Mouse (Mus musculus) urinary bladder, adult 2 months (tissue): Measurements from ENCODE around the gene Gm10256. TPM values are rescaled to one million over a fixed set of nuclear protein-coding genes. Genes with fewer than 3 reads are reported as not detected.
"Not testable (repeated sequence)": the region's sequence is repeated elsewhere in the genome, so short reads cannot be mapped to it uniquely, and the experiment has no call there.

ENCODE experiments used
- DNase-seq: peaks from one replicate; pipeline ENCODE4 v3.0.0; 2022; ENCODE audit warnings: low spot score
- polyA plus RNA-seq: library from polyadenylated mRNA; depleted of rRNA; stranded (reverse); fragments of >200 nt; gene quantifications from 2 replicates; pipeline ENCODE4 v1.2.3, GENCODE M21; 2012; rRNA removed

Gene Gm10256
- polyA plus RNA-seq = not detected in 2 replicates

DNA sequence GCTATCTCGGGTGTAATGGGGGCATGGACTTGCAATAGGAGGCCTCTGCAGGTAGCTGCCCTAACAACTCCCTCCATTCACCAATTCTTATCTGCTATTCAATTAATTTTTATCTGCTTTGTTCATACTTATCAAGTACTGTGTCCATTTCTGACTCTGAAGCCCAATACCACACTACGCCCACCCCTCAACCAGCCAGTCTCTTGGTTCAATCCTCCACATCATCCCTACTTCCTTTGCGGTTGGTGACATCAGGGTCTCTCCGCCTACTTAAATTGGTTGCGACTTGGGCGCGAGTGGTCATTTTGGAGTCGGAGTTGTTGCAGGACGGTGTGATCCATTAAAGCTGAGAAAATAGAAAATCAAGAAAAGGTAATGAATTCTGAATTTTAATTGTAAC is at the start of gene Gm10256, which contains the start of gene Rbmy:
Gm10256 (plus strand) TSS at position 320 of the 400 bp plus-strand sequence.
Rbmy (plus strand) TSS at position 301 of the 400 bp plus-strand sequence.
- not testable (repeated sequence) for DNase-seq

DNA sequence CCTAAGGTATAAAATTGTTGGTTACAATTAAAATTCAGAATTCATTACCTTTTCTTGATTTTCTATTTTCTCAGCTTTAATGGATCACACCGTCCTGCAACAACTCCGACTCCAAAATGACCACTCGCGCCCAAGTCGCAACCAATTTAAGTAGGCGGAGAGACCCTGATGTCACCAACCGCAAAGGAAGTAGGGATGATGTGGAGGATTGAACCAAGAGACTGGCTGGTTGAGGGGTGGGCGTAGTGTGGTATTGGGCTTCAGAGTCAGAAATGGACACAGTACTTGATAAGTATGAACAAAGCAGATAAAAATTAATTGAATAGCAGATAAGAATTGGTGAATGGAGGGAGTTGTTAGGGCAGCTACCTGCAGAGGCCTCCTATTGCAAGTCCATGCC is 34.4 kb upstream of the Gm10256 start, which contains the start of gene Gm4064:
Gm4064 (minus strand) TSS at position 101 of the 400 bp plus-strand sequence.
- not testable (repeated sequence) for DNase-seq

- not testable (repeated sequence) for DNase-seq
Measured at GRCm38 (mm10) chrY:2900689-2901088, 70.2 kb downstream of the Gm10256 start, which contains the start of gene Gm10352. Gene Gm10352, plus strand, starts transcription at chrY:2900989.

Other genes starting within 250 kb of the Gm10256 start
- not detected in 2 replicates for gene H2al2c, start 231.6 kb upstream of the Gm10256 start, polyA plus RNA-seq
- not detected in 2 replicates for gene Sry, start 167.0 kb upstream of the Gm10256 start, polyA plus RNA-seq
- gene H2al2b, start 110.0 kb upstream of the Gm10256 start, polyA plus RNA-seq = not detected in 2 replicates
- not detected in 2 replicates for gene Gm4064, start 34.5 kb upstream of the Gm10256 start, polyA plus RNA-seq
- not detected in 2 replicates for gene Rbmy, start within 50 bp of the Gm10256 start, polyA plus RNA-seq
- not detected in 2 replicates for gene Gm10352, start 70.3 kb downstream of the Gm10256 start, polyA plus RNA-seq
- gene Gm29289, start 101.9 kb downstream of the Gm10256 start, polyA plus RNA-seq = not detected in 2 replicates